Mouse (Mus musculus): ENCODE measurements around the gene Alpk1. TPM values are rescaled to one million over a fixed set of nuclear protein-coding genes. Genes with fewer than 3 reads are reported as not detected.

Alpk1 gene
- total RNA-seq, 1 experiment from 2014 or later = 8.7 TPM

- DNase-seq = no peak
Measured at GRCm38 (mm10) chr3:127743614-127744365, 36.5 kb downstream of the Alpk1 start.

GRCm38 (mm10) chr3:127741473-127741872, 38.9 kb downstream of the Alpk1 start:
- no peak for DNase-seq

GRCm38 (mm10) chr3:127737876-127738275, 42.5 kb downstream of the Alpk1 start:
- DNase-seq = no peak

GRCm38 (mm10) chr3:127735395-127735794, 44.9 kb downstream of the Alpk1 start:
- no peak for DNase-seq

GRCm38 (mm10) chr3:127729513-127730137, 50.7 kb downstream of the Alpk1 start:
- DNase-seq = no peak

- DNase-seq = no peak
Measured at GRCm38 (mm10) chr3:127728851-127729512, 51.3 kb downstream of the Alpk1 start.

- no peak for DNase-seq
Measured at GRCm38 (mm10) chr3:127728046-127728445, 52.3 kb downstream of the Alpk1 start.

- no peak for DNase-seq
Measured at GRCm38 (mm10) chr3:127720948-127721347, 59.4 kb downstream of the Alpk1 start.

GRCm38 (mm10) chr3:127720050-127720449, 60.3 kb downstream of the Alpk1 start:
- DNase-seq = no peak

- no peak for DNase-seq
Measured at GRCm38 (mm10) chr3:127719601-127720000, 60.7 kb downstream of the Alpk1 start.

- DNase-seq = no peak
Measured at GRCm38 (mm10) chr3:127716759-127717158, 63.6 kb downstream of the Alpk1 start.

GRCm38 (mm10) chr3:127713112-127713511, 67.2 kb downstream of the Alpk1 start:
- DNase-seq = no peak

GRCm38 (mm10) chr3:127711536-127711935, 68.8 kb downstream of the Alpk1 start:
- DNase-seq = no peak

- no peak for DNase-seq
Measured at GRCm38 (mm10) chr3:127707089-127707485, 73.2 kb downstream of the Alpk1 start.

GRCm38 (mm10) chr3:127706445-127707088, 73.8 kb downstream of the Alpk1 start:
- DNase-seq = no peak

- DNase-seq = peak; percentile 15
Measured at GRCm38 (mm10) chr3:127705515-127706444, 74.5 kb downstream of the Alpk1 start.

GRCm38 (mm10) chr3:127705139-127705514, 75.2 kb downstream of the Alpk1 start:
- no peak for DNase-seq

GRCm38 (mm10) chr3:127701196-127701825, 79.0 kb downstream of the Alpk1 start:
- DNase-seq = no peak

- DNase-seq = no peak
Measured at GRCm38 (mm10) chr3:127698636-127699035, 81.7 kb downstream of the Alpk1 start.

GRCm38 (mm10) chr3:127696541-127696940, 83.8 kb downstream of the Alpk1 start:
- no peak for DNase-seq

All from adrenal gland, postnatal 14 days (tissue).